Mouse (Mus musculus): ENCODE data around the gene Spata1. TPM values are rescaled to one million over a fixed set of nuclear protein-coding genes. Genes with fewer than 3 reads are reported as not detected.

The Spata1 gene
- total RNA-seq, 2 experiments from 2014 or later, result 3.8 to 5.8 TPM

DNA sequence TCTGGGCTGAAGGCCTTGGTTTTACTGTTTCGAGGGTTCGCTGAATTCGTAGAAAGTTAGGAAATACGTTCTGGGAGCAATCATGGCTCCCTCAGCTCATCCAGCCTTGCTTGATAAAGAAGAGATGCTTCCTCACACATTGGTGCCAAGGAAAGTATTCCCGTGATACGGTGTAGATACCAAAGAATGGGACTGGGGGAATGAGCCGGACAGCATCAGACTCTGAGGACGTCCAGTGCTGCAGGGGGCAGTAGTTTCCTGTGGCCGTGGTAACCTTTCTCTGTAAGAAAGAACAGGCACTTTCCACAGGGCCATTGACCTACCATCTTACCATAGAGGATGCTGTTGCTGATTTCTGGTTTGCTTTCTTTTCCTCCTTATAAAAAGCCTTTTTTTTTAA is 80.0 kb downstream of the Spata1 start:
- DNase-seq, result no peak

DNA sequence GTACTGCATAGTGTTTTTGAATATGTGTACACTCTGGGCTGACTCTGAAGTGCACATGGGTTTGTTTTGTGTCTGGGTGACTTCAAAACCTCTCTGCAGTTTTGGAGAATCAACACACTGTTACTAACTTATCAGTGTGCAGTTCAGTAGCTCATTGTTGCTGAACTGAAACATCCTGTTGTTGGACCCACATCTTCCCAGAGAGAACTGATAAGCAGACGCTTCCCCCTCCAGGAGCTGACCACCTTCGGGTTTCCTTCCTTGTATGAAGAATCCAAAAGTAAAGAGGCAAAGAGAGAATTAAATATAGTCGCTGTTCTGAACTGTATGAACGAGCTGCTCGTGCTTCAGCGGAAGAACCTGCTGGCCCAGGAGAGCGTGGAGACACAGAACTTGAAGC is 80.7 kb downstream of the Spata1 start:
- DNase-seq, result no peak

DNA sequence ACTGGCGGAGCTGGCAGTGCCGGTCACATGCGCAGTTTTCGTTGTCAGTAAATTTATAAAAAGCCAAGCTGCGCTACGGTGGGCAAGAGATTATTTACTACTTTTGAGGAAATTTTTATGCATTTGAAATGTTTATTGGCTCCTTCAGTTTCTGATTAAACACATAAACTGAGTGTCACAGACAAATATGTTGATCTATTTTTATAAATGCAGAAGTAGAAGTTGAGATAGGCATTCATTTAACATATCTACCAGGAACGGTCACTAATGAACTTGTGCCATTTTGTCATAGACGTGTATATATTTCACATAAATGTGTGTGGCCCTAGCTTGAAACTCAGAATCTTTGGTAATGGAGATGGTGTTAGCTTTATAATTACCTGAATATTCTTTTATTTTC is 81.7 kb downstream of the Spata1 start:
- no peak for DNase-seq

DNA sequence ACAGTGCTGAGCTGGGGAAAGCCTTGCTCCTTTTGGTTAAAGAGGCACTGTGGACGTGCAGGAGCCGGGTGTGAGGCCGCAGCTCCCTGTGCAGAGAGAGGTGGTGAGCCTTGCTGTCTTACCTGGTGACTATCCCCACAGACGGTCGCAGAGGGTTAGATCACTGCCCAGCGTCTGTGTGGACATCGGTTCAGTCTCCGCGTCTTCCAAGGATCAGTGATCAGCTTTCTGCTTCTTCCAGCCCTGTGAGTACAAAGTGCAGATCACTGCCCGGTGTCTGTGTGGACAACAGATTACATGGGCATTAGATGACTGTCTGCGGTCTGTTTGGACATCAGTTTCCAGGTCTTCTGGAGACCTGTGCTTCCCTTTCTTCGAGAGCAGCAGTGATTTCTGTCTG is 85.0 kb downstream of the Spata1 start:
- no peak for DNase-seq

DNA sequence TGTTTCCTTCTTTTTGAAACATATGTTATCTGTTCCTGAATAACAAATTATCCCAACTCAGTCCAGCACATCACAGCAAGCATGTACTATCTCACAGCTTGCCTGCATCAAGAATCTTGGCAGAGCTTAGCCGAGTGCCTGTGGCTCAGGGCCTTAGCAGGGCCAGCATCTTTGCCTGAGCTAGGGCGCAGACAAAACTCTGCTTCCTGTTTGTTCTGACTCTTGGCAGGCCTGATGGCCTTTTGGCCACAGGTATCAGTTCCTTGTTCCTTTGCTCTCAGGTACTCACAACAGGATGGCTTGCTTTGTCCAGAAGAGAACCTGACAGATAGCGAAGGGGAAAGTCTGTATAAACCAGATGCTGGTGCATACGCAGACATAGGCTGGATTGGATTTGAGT is 85.6 kb downstream of the Spata1 start:
- DNase-seq, result no peak

DNA sequence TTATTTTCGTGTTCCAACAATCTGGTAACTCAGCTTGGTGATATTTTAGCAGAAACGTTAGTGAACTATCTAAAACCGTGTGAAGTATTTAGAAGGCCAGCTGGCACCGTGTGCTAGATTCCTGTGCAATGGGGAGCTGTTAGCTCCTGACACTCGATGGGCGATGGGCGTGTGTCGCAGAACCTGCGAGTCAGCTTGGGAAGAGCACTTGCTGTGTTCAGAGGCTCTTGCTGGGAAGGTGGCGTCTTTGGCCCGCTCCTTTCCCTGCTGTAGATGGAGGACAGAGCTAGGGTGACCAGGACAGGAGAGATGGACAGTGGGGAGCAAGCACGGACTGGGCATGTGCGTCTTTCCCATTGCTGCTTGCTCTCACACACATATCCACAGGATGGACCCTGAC is 86.5 kb downstream of the Spata1 start:
- no peak for DNase-seq

DNA sequence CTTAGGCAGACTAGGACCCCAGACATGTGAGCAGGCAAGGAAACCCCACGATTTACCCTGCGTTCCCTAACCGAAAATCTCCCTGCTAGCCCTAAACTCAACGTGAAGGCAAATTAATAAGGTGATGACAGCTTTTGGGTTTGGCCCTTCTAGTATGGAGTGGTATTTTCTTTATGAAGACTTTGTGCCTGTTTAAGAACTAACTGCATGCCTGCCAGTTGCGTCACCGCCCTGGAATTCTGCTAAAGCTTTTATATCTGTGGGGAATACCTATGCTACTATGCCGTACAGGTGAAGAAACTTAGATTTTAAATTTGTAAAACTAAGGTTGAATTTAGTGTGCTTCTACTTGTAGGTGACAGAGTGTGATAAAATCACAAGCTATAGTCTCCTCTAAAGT is 87.1 kb downstream of the Spata1 start:
- DNase-seq, result no peak

DNA sequence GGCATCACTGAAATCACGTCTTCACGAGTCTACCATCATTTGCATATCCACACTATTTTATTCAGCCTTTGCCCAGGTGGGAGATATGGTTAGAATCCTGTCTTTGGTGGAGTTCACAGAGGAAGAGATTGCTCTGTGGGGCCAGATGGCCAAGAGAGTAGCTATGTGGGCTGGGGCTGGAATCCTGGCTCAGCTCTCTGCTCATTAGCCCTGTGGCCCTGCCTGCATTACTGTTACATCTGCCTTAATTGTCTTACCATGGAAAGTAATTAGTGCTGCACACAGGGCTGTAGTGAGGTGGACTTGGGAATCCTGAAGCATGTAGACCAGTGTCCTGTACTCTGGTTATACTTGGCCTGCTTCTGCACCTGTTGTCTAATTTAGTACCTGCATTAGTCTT is 87.5 kb downstream of the Spata1 start:
- no peak for DNase-seq

DNA sequence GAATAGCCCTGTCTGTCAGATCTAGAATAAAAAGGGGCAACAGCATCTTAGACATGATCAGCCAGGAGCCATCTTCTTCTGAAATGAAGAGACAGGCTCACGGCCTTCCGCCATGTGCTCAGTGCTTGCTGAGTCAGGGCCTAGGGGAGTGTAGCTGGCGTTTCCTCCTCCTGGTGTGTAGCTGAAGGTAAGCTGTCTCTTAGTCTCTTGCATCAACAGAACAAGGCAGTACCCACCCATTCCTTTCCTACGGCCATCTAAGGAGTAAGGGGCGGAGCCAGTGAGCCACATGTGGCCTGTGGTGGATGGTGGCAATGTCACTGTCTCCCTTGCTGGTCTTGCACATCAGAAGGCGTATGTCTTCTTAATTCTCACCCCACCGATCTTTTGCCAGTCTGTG is 89.4 kb downstream of the Spata1 start:
- no peak for DNase-seq

Other genes starting within 250 kb of the Spata1 start
- gene Ssx2ip, start 95.1 kb downstream of the Spata1 start, total RNA-seq (2021), result 10 to 100 TPM; 23.5 to 27.0 TPM
- gene Ctbs, start 50.0 kb downstream of the Spata1 start, total RNA-seq (2021), result 1 to 10 TPM; 3.3 to 3.8 TPM
- gene Gng5, start 54 bp upstream of the Spata1 start, total RNA-seq (2021), result 100 to 1,000 TPM; 371 to 383 TPM
- 10 to 100 TPM in 1 of 2 experiments, 1 to 10 TPM in 1; 9.8 to 12.2 TPM for gene Rpf1, start 21.7 kb upstream of the Spata1 start, total RNA-seq (2021)
- not detected for gene Uox, start 70.7 kb upstream of the Spata1 start, total RNA-seq (2021)
- gene Dnase2b, start 115.8 kb upstream of the Spata1 start, total RNA-seq (2021), result not detected
- not detected for gene 4930503B20Rik, start 151.6 kb upstream of the Spata1 start, total RNA-seq (2021)
- gene Samd13, start 185.8 kb upstream of the Spata1 start, total RNA-seq (2021), result under 1 TPM; 0.32 to 0.74 TPM